Mouse (Mus musculus) midbrain, embryonic 13.5 days (tissue): ENCODE results near the gene Vmn1r79. TPM values are rescaled to one million over a fixed set of nuclear protein-coding genes. Genes with fewer than 3 reads are reported as not detected.
"Not testable (repeated sequence)": the region's sequence is repeated elsewhere in the genome, so short reads cannot be mapped to it uniquely, and the experiment has no call there.

ENCODE experiments used
- ATAC-seq: fragments of 200-750 bp; cut with Nextera tagmentation; 2 replicates; pipeline ENCODE4 v1.8.0; 2017; ENCODE audit warnings: mild to moderate bottlenecking, moderate TSS enrichment, moderate library complexity
- H3K27ac ChIP-seq: fragments of 300-500 bp; sonication (generic); 2 replicates; pipeline ENCODE4 v1.5.1; 2015; ENCODE audit warnings: inconsistent platforms, mild to moderate bottlenecking, moderate library complexity
- H3K27me3 ChIP-seq: fragments of 300-500 bp; sonication (generic); 2 replicates; pipeline ENCODE4 v1.6.1; 2015; ENCODE audit warnings: mild to moderate bottlenecking, inconsistent platforms
- H3K36me3 ChIP-seq: fragments of 300-500 bp; sonication (generic); 2 replicates; pipeline ENCODE4 v1.6.1; 2015; ENCODE audit warnings: mild to moderate bottlenecking, inconsistent platforms
- H3K4me1 ChIP-seq: fragments of 300-500 bp; sonication (generic); replicated peaks from 2 replicates; pipeline ENCODE4 v1.6.1; 2015; ENCODE audit warnings: inconsistent platforms
- H3K4me2 ChIP-seq: fragments of 300-500 bp; sonication (generic); replicated peaks from 2 replicates; pipeline ENCODE4 v1.6.1; 2015; ENCODE audit warnings: moderate library complexity, mild to moderate bottlenecking, inconsistent platforms
- H3K4me3 ChIP-seq: fragments of 300-500 bp; sonication (generic); replicated peaks from 2 replicates; pipeline ENCODE4 v1.5.1; 2015; ENCODE audit warnings: mild to moderate bottlenecking, inconsistent platforms
- H3K9ac ChIP-seq: fragments of 300-500 bp; sonication (generic); replicated peaks from 2 replicates; pipeline ENCODE4 v1.6.1; 2015; ENCODE audit warnings: mild to moderate bottlenecking, inconsistent platforms
- H3K9me3 ChIP-seq: fragments of 300-500 bp; sonication (generic); 2 replicates; pipeline ENCODE4 v1.6.1; 2016; ENCODE audit warnings: mild to moderate bottlenecking, inconsistent platforms
- WGBS: fragments of 180-500 bp; shearing (Covaris S2); methylation state at CpG from one replicate; pipeline ENCODE4 v1.1.7; 2015; 5-methylcytosine and 5-hydroxymethylcytosine counted together
- polyA plus RNA-seq: library from polyadenylated mRNA; unstranded; fragments of >200 nt; fragmentation: Nextera tagmentation; extraction: Ambion mirVana; gene quantifications from 2 replicates; pipeline ENCODE4 v1.2.1, GENCODE M21; 2015

Vmn1r79 gene
- not detected in 2 replicates for polyA plus RNA-seq

GRCm38 (mm10) chr7:12170979-12171378 lies at the start of gene Vmn1r79:
Gene Vmn1r79 (plus strand): TSS chr7:12171279.
- H3K9ac ChIP-seq, H3K4me1 ChIP-seq, ATAC-seq, H3K27me3 ChIP-seq, H3K9me3 ChIP-seq, H3K36me3 ChIP-seq, H3K4me3 ChIP-seq, H3K4me2 ChIP-seq, H3K27ac ChIP-seq: not testable (repeated sequence)

DNA sequence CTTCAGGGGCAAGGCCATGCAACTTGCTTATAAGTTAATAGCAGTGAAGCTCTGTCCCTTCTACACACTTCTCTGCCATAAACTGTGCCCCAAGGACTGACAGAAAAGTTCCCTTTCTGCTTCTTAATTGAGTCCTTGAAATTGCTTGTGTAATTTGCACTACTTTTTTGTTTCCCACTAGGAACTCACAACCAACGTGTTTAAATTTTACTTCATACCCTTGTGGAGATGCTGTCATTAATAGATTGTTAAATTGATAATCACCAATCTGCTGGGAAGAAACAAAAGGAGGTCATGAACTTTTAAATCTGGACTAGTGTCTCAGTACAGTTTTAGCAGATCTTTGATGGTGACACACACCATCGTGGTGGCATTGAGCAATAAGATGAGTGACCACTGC lies 21.1 kb upstream of the Vmn1r79 start, which contains the start of gene Vmn1r78:
Gene Vmn1r78 (plus strand): TSS at position 301 of the 400 bp plus-strand sequence.
- no peak for ATAC-seq
- Histone ChIP-seq H3K4me3 (no peak within 1 kb of the TSS), H3K9me3 (peaks cover 8% of the 10 kb centered on the region; the same call in 1 of the 2 replicates), H3K27me3 (no peaks in the 10 kb centered on the region), H3K4me1 (no peaks in the 10 kb centered on the region), H3K36me3 (no peaks in the 10 kb centered on the region), H3K27ac (no peak within 1 kb of the TSS), H3K9ac (no peak within 1 kb of the TSS), H3K4me2 (no peak within 1 kb of the TSS)
- 69% methylated on average over 2 of the region's 2 CpGs for WGBS

- not testable (repeated sequence) for H3K4me2 ChIP-seq, H3K4me1 ChIP-seq, H3K9ac ChIP-seq, ATAC-seq, H3K27ac ChIP-seq, H3K36me3 ChIP-seq, H3K9me3 ChIP-seq, H3K4me3 ChIP-seq, H3K27me3 ChIP-seq
- 57% methylated on average over 1 of the region's 1 CpGs for WGBS
Observed at GRCm38 (mm10) chr7:12156463-12156862, 14.6 kb upstream of the Vmn1r79 start.

- not testable (repeated sequence) for H3K36me3 ChIP-seq, H3K27me3 ChIP-seq, H3K27ac ChIP-seq, H3K4me1 ChIP-seq, ATAC-seq, H3K9ac ChIP-seq, H3K9me3 ChIP-seq, H3K4me3 ChIP-seq, H3K4me2 ChIP-seq
- WGBS = 62% methylated on average over 2 of the region's 2 CpGs
Observed at GRCm38 (mm10) chr7:12172926-12173325, 1.8 kb downstream of the Vmn1r79 start.

DNA sequence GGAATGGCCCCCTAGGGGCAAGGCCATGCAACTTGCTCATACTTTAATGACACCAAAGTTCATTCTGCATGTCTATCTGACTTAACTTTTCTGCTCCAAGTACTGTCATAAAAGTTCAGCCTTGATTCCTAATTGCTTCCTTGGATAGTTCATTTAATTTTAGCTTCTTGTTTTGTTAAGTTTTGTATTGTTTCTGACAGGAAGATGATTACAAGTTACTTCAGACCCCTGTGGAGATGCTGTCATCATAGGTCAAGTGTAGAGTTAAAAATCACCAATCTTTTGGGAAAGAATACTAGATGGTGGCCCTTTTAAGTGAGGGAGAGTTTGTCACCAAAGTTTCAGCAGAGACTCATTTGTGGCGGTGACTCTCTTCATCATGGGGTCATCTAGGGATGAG lies 17.9 kb downstream of the Vmn1r79 start, which contains the start of gene Vmn1r80:
Gene Vmn1r80 (plus strand): TSS at position 301 of the 400 bp plus-strand sequence.
- WGBS = 83% methylated on average over 1 of the region's 1 CpGs
- no peak for ATAC-seq
- Histone ChIP-seq H3K9me3 (peaks cover 7% of the 10 kb centered on the region; the same call in 1 of the 2 replicates), H3K4me3 (no peak within 1 kb of the TSS), H3K27ac (no peak within 1 kb of the TSS), H3K27me3 (no peaks in the 10 kb centered on the region), H3K9ac (no peak within 1 kb of the TSS), H3K4me2 (no peak within 1 kb of the TSS), H3K36me3 (no peaks in the 10 kb centered on the region), H3K4me1 (no peaks in the 10 kb centered on the region)

- Histone ChIP-seq H3K27me3 (no peaks in the 10 kb centered on the region), H3K4me2 (no peak overlapping the region), H3K27ac (no peak overlapping the region), H3K9me3 (peaks cover 3% of the 10 kb centered on the region; the same call in 1 of the 2 replicates), H3K9ac (no peak overlapping the region), H3K4me3 (no peak overlapping the region), H3K36me3 (no peaks in the 10 kb centered on the region), H3K4me1 (no peaks in the 10 kb centered on the region)
- WGBS = 56% methylated on average over 2 of the region's 2 CpGs
- no peak for ATAC-seq
Observed at GRCm38 (mm10) chr7:12204141-12204540, 33.1 kb downstream of the Vmn1r79 start.

Other genes starting within 250 kb of the Vmn1r79 start
- gene Vmn1r76, start 233.1 kb upstream of the Vmn1r79 start, polyA plus RNA-seq = not detected in 2 replicates
- gene Vmn1r77, start 134.5 kb upstream of the Vmn1r79 start, polyA plus RNA-seq = not detected in 2 replicates
- gene Vmn1r78, start 21.0 kb upstream of the Vmn1r79 start, polyA plus RNA-seq = not detected in 2 replicates
- not detected in 2 replicates for gene Vmn1r80, start 18.0 kb downstream of the Vmn1r79 start, polyA plus RNA-seq
- not detected in 2 replicates for gene Vmn1r81, start 97.0 kb downstream of the Vmn1r79 start, polyA plus RNA-seq
- not detected in 2 replicates for gene Vmn1r82, start 129.2 kb downstream of the Vmn1r79 start, polyA plus RNA-seq
- not detected in 2 replicates for gene Vmn1r83, start 158.2 kb downstream of the Vmn1r79 start, polyA plus RNA-seq
- not detected in 2 replicates for gene Vmn1r84, start 198.0 kb downstream of the Vmn1r79 start, polyA plus RNA-seq